Mouse (Mus musculus) CH12F3 (cell line): ENCODE data around the gene Olfr556.
"Not testable (repeated sequence)": the region's sequence is repeated elsewhere in the genome, so short reads cannot be mapped to it uniquely, and the experiment has no call there.

Experiments used
- in situ Hi-C: fragments of 300-500 bp; cut with MboI; formaldehyde crosslinking; loops from 2 replicates; pipeline ENCODE4 v1.14.3; 2020; ENCODE audit warnings: low sequenced_read_pairs

Olfr556 gene

DNA sequence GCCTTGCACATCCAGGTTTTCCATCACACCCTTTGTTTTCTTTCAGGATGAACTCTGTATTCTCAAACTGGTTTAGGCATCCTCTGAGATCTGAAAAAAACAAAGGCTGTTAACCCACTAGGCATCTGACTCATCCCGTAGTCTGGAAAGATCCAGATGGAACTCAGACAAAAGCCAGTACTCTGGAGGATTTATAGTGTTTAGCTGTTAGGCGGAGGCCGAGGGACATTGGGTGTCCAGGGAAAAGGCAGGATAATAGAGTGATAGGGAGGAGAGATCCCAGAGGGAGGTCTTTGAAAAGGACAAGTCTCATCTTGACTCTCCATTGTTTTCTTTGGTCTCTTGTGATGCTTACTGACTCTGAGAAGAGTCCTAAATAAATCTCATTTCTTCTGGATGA is at the start of gene Olfr556:
Gene Olfr556, plus strand, starts transcription at position 301 of the 400 bp plus-strand sequence.
- in situ Hi-C loops, result no loop called here

DNA sequence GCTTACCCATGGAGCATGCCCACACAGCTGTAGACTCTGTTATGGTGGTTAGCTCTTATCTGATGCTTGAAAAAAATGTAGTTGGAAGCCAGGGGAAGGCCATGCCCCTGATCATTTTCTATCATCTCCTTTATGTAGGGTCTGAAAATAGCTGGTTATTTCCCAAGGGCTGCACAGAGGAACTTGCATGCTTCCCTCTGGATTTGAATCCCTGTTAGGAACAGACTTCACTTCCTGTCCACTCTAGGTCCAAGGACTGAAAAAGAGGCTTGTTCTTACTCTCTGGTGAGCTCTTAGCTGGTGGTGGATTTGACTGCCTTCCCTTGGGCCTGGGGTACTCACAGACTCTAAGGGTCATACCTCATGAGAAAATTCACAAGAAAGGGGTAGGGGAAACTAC is 46.6 kb upstream of the Olfr556 start, which contains the start of gene Olfr553:
Gene Olfr553, minus strand, starts transcription at position 101 of the 400 bp plus-strand sequence.
- in situ Hi-C loops, result no loop called here

DNA sequence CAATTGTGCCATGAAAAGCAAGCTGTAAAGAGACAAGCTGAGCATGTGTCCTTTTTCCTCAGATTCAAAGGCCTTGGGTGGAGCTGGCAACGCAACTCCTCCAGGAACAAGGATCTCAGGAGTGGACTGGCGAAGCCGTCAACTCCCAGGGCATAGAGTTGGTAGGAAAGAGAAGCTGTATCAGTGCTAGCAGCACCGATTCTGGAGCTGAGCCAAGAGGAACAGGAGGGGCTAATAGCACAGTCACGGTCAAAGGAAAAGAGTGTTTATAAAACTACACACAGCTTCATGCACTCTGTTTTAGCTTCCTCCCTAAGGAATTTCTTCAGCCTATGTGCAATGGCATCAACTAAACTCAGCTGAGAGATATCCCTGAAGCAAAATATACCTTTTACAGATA is 45.1 kb upstream of the Olfr556 start:
- in situ Hi-C loops, result no loop called here

DNA sequence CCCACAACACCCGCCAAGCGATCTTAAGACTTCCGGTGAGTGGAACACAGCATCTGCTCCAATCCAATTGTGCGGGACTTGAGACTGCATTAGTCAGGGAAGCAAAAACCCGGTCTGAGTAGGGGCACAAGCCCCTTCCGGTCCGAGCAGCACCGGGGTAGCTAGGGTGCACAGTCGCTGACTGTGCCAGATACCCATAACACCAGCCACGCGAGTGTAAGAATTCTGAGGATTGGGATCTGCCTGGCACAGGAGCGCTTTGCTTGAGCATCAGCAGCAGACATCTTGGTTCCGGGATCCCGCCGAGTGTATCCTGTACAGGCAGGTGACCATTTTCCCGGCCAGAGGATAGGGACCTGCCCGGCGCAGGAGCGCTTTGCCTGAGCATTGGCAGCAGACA is 44.3 kb upstream of the Olfr556 start:
- in situ Hi-C loops, result not testable (repeated sequence)

DNA sequence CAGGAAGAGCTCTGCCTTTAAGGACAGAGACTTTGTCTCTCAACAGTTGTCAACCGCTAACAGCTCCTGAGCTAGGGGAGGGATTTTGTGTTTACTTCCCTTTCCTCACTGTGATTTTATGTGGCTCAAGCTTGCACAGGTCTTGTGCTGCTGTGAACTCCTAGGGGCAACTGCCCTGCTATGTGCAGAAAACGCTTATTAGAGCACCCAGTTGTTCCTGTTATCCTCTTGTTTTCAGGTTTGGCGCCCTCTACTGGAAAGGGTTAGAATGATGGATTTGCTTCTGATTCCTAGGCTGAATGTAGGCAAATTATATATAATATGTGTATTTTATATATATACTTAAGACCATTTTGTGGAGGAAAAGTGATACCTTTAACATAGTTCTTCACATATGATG is 28.0 kb upstream of the Olfr556 start:
- in situ Hi-C loops, result loop anchor here (10.0 kb wide), 1 partner anchor 132 kb away; no protein-coding TSS in a partner anchor

DNA sequence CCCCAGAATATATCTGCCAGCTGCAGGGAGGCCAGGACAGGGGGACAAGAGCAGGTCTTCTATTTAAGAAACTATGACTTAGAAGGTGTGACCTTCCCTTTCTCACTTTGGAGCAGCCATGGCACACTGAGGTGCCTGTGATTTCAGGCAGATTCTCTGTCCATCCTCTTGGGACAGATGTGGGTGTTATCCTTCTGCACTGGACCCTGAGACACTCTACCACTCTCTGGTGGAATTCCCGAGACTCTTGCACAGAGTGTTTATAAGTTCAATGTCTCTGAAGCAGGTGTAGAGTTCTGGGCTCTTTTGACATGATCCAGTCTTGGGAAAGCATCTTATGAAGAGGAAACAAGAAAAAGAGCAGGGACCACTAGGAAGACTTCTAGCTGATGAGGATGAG is 26.6 kb upstream of the Olfr556 start, which contains the start of gene Olfr554:
Gene Olfr554, plus strand, starts transcription at position 301 of the 400 bp plus-strand sequence.
- in situ Hi-C loops, result loop anchor here (10.0 kb wide), 1 partner anchor 133 kb away; no protein-coding TSS in a partner anchor

DNA sequence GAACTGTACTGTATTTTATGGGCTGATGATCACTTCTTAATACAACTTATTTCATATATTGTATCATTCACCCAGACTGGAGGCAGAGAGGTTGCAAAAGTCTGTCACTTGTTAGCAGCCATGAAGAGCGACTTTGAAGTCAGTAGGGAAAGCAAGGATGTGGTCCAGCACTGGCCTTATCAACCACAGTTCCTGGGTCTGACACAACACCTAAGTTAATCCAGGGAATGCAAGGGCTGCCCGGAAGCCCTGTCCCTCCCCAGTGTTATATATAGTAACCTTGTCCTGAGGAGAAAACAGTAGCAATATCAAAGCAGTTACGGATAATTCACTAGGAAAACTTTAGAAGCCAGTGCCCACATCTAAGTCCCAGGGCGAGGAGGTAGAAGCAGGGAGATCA is 19.8 kb upstream of the Olfr556 start:
- in situ Hi-C loops, result not testable (repeated sequence)

DNA sequence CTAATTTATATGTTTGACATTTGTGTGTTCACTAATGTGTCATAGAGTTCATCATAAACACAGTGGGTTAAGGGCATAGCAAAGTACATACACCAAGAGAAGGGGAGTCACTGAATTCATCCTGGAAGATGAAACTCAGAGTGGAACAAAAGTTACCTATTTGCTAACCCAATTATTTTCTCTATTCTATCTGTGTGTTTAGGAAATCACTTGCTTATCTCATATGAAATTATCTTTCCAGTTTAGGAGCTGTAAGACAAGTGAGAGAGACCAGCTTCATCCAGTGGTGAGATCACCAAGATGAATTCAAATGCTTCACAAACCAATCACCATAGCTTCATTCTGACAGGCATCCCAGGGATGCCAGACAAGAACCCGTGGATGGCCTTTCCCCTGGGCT is 6.2 kb upstream of the Olfr556 start, which contains the start of gene Olfr555:
Gene Olfr555, plus strand, starts transcription at position 301 of the 400 bp plus-strand sequence.
- in situ Hi-C loops, result no loop called here

DNA sequence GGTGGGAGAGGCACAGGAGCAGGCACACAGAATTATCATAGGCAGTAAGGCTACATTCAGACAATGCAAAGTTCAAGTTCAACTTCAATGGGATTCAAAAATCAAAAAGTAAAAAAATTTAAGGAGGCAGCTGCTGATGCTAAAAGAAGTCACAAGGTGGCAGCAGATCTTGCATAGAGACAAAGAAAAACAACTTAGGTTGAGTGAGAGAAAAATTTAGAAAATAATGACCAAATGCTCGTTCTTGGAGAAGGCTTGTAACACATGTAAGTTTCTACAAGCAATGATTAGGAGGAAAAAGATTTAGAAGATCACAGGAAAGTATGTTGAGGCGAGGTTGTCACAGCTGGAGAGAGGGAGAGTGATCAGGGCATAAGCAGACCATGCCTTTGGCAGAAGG is 679 bp downstream of the Olfr556 start:
- in situ Hi-C loops, result no loop called here

DNA sequence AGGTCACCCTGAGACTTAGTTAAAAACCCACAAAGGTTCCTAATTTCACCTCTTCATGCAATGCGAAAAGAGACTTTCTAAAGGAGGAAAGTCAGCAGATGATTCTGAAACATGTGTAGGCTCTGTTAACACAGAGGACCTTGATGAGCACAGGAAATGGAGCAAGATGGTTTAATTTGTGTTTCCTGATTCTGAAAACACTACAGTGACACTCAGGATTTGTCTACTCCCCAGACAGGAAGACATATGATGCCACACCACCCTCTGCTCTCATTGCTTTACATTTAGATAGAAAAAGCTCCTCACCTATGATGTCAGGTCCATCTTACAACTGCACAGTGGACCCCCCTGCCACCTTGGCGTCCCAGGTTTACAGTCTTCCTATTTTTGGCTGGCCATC is 11.5 kb downstream of the Olfr556 start:
- in situ Hi-C loops, result no loop called here

DNA sequence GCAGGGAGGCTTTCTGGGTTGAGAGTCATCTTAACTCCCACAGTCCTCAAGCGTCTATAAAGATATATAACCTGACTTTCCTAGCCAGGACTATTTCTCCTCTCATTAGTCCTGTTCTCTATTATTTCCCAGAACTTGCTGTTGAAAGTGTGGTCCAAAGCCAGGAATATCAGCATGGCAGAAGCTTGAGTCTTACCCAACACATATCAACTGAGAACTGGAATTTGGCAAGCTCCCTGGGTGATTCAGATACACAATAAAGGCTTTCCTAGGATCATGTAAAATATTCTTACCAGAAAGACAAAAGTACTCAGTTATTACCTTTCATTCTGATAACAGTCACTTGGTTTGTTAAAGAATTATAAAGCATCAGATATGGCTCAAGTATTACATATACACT is 17.2 kb downstream of the Olfr556 start:
- in situ Hi-C loops, result no loop called here

DNA sequence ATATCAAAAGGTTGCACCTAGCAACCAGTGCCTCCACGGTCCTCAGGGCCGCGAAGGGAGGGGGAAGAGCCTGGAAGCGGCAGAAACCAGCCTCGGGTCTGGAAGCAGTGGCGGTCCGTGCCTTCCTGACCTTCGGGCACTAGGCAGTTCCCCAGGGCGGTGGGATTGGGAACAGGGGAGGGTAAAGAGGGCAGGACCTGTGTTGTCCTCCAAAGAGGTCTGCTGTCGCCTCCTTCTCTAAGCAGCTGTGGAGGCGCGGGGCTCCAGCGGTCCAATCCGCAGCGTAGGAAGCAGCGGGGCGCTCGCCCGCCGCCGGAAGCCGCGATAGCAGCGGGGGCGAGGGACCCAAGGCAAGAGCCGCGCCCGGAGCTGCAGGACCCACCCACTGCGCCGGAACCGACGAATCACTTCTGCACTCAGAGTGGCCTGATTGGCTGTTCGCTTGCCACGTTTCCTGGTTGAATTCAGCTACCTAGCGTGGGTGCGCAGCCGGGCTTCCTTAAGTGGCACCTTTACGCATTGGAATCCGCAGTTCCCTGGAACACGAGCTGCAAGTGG is 22.3 kb downstream of the Olfr556 start, which contains the start of gene Trim68:
Gene Trim68, minus strand, starts transcription at position 384 of the 558 bp plus-strand sequence.
- in situ Hi-C loops, result no loop called here

DNA sequence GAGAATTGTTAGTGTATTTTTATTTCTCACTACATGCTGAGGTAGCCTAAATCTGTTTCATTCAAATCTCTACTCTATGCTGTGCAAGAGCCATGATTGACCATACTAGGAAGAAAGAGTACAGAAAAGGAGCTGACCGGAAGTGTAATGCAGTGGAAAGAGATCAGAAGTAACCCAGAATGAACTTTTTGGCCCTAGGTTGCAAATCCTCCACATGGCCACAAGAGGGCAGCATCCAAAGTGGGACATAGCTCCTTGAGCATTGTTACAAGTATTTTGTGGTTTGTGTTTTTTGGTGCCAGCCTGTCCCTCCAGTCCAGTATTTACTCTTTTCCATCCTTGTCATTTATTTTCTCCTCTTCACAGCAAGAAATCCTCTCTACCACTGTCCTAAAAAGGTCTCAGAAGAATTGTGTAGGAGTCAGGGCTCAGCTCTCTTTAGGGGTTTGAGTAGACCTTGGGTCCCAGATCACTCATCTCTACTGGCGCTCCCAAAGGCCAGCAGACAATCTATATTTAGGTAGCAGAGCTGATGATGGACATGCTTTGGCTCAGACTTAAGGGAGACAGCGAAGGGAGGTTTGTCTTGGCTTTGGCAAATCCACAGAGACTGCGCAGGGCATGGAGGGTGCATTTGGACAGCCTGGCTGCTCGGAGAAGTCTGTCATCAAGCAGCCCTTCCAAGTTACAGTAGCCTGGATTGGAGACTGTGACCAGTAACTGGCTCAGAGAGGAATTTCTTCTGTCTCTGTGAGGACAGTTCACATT is 30.8 kb downstream of the Olfr556 start, which contains the start of gene Olfr557:
Gene Olfr557, plus strand, starts transcription at position 553 of the 768 bp plus-strand sequence.
- in situ Hi-C loops, result no loop called here

DNA sequence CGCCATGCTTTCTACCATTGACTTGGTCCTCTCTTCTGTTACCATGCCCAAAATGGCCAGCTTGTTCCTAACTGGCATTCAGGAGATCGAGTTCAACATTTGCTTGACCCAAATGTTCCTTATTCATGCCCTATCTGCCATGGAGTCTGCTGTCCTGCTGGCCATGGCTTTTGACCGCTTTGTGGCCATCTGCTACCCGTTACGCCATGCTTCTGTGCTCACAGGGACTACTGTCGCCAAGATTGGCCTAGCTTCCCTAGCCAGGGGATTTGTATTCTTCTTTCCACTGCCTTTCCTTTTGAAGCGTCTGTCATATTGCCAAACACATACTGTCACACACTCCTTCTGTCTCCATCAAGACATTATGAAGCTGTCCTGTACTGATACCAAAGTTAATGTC is 33.8 kb downstream of the Olfr556 start:
- in situ Hi-C loops, result no loop called here

DNA sequence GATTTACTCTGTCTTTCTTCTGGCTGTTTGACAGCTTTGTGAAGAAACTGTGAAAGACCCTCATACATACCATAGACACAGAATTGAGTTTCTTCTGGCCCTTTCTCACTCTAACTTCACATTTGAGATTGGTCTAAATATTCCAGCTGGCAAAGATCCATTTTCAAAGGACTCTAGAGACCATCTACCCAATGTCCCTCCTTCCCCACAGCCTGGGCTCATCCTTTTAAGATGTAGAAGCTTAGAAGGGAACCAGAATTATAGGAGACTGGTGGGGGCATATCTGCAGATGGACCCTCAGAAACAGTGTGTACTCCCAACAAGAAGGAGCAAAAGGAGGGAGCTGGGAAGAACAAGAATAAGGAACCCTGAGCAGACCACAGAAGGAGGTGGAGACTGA is 37.2 kb downstream of the Olfr556 start, which contains the start of gene Olfr558:
Gene Olfr558, plus strand, starts transcription at position 301 of the 400 bp plus-strand sequence.
- in situ Hi-C loops, result no loop called here

DNA sequence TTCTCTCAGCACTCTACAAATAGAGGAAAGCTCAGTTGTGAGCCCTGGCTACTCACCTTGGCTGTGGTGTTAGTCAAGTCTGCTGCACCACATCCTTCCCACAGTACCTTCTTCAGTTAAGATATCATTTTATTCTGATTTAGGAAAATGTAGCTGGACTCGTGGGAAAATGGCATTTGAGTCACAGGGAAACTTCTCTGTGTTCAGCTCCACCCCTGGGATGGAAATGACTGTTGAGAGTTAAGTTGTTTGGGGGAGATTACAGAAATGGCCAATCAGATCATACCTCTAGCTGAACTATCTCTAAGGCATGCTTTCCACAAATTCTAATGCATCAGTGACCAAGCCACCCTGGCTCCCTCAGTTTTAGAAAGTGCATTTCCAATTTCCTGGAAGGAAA is 54.3 kb downstream of the Olfr556 start, which contains the start of gene Olfr33:
Gene Olfr33, minus strand, starts transcription at position 101 of the 400 bp plus-strand sequence.
- in situ Hi-C loops, result no loop called here
